Mouse (Mus musculus) thymus, postnatal 0 days (tissue): Measurements from ENCODE around the gene Xrcc5. TPM values are rescaled to one million over a fixed set of nuclear protein-coding genes. Genes with fewer than 3 reads are reported as not detected.

ENCODE experiments used
- DNase-seq: peaks from one replicate; pipeline ENCODE4 v3.0.0-alpha.2; 2015; ENCODE audit warnings: low spot score
- polyA plus RNA-seq: library from polyadenylated mRNA; unstranded; fragments of >200 nt; fragmentation: Nextera tagmentation; extraction: Ambion mirVana; gene quantifications from 2 replicates; pipeline ENCODE4 v1.2.1, GENCODE M21; 2015

Gene Xrcc5
- polyA plus RNA-seq, 1 experiment from 2014 or later, result 51.1 TPM

DNA sequence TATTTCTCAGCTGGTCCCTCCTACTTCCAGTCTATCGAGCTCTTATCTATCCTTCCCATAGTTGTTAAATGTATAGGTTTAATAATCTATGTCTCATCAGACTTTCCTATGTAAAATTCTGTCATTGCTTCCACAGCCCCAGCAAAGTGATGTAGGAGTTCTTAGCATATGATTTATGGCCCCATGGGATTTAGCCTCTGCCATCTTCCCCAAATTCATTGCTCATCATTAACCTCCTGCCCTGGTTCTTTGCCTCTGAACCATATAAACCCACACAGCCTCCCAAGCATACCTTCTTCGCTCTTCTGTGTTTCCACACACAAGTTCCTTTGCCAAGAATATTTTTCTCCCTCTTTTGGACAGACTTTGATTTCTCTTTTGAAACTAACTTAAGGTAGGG lies 135.5 kb downstream of the Xrcc5 start:
- no peak for DNase-seq

Other genes starting within 250 kb of the Xrcc5 start
- gene Mreg, start 95.1 kb upstream of the Xrcc5 start, polyA plus RNA-seq, result 74.9 and 80.1 TPM in 2 replicates
- 15.3 and 15.6 TPM in 2 replicates for gene Pecr, start 23.1 kb upstream of the Xrcc5 start, polyA plus RNA-seq
- 7.1 and 8.0 TPM in 2 replicates for gene Tmem169, start 23.1 kb upstream of the Xrcc5 start, polyA plus RNA-seq
- gene March4, start 229.5 kb downstream of the Xrcc5 start, polyA plus RNA-seq, result not detected in 2 replicates